Mouse (Mus musculus) hindbrain, embryonic 15.5 days (tissue): ENCODE results near the gene Dhrs7b. TPM values are rescaled to one million over a fixed set of nuclear protein-coding genes. Genes with fewer than 3 reads are reported as not detected.

ENCODE experiments used
- ATAC-seq: fragments of 200-750 bp; cut with Nextera tagmentation; 2 replicates; pipeline ENCODE4 v1.8.0; 2017; ENCODE audit warnings: low read depth, moderate number of reproducible peaks, moderate TSS enrichment; ENCODE audit not compliant: low FRiP score
- H3K27ac ChIP-seq: fragments of 300-500 bp; sonication (generic); replicated peaks from 2 replicates; pipeline ENCODE4 v1.5.1; 2015; ENCODE audit warnings: mild to moderate bottlenecking, inconsistent platforms
- H3K27me3 ChIP-seq: fragments of 300-500 bp; sonication (generic); 2 replicates; pipeline ENCODE4 v1.6.1; 2015; ENCODE audit warnings: control low read depth, inconsistent platforms
- H3K36me3 ChIP-seq: fragments of 300-500 bp; sonication (generic); 2 replicates; pipeline ENCODE4 v1.6.1; 2015; ENCODE audit warnings: control low read depth, inconsistent platforms
- H3K4me1 ChIP-seq: fragments of 300-500 bp; sonication (generic); replicated peaks from 2 replicates; pipeline ENCODE4 v1.6.1; 2015; ENCODE audit warnings: control low read depth, inconsistent platforms
- H3K4me2 ChIP-seq: fragments of 300-500 bp; sonication (generic); 2 replicates; pipeline ENCODE4 v1.6.1; 2015; ENCODE audit warnings: moderate library complexity, mild to moderate bottlenecking, inconsistent platforms
- H3K4me3 ChIP-seq: fragments of 300-500 bp; sonication (generic); 2 replicates; pipeline ENCODE4 v1.5.1; 2015; ENCODE audit warnings: mild to moderate bottlenecking, inconsistent platforms
- H3K9ac ChIP-seq: fragments of 300-500 bp; sonication (generic); 2 replicates; pipeline ENCODE4 v1.6.1; 2015; ENCODE audit warnings: inconsistent platforms
- H3K9me3 ChIP-seq: fragments of 300-500 bp; sonication (generic); 2 replicates; pipeline ENCODE4 v1.6.1; 2016; ENCODE audit warnings: control low read depth, inconsistent platforms
- WGBS: fragments of 180-500 bp; shearing (Covaris S2); methylation state at CpG from one replicate; pipeline ENCODE4 v1.1.7; 2015; 5-methylcytosine and 5-hydroxymethylcytosine counted together
- polyA plus RNA-seq: library from polyadenylated mRNA; unstranded; fragments of >200 nt; fragmentation: Nextera tagmentation; extraction: Ambion mirVana; gene quantifications from 2 replicates; pipeline ENCODE4 v1.2.1, GENCODE M21; 2015

The Dhrs7b gene
- polyA plus RNA-seq, 1 experiment from 2014 or later = 35.0 TPM

- no peak overlapping the region for H3K9ac ChIP-seq
- no peak overlapping the region for H3K4me2 ChIP-seq
- no peaks in the 10 kb centered on the region for H3K9me3 ChIP-seq
- no peak overlapping the region for H3K27ac ChIP-seq
- no peak overlapping the region for H3K4me3 ChIP-seq
- peaks cover 21% of the 10 kb centered on the region for H3K36me3 ChIP-seq
- no peak for ATAC-seq
- no peaks in the 10 kb centered on the region for H3K4me1 ChIP-seq
- no peaks in the 10 kb centered on the region for H3K27me3 ChIP-seq
- WGBS = 92% methylated on average over 10 of the region's 10 CpGs
Measured at GRCm38 (mm10) chr11:60905407-60906120, 75.1 kb downstream of the Dhrs7b start.

- Histone ChIP-seq H3K27me3 (no peaks in the 10 kb centered on the region), H3K4me3 (no peak overlapping the region), H3K4me2 (no peak overlapping the region), H3K4me1 (peaks cover 5% of the 10 kb centered on the region), H3K27ac (no peak overlapping the region), H3K36me3 (peaks cover 21% of the 10 kb centered on the region), H3K9ac (no peak overlapping the region), H3K9me3 (no peaks in the 10 kb centered on the region)
- no peak for ATAC-seq
- WGBS = 96% methylated on average over 4 of the region's 4 CpGs
Measured at GRCm38 (mm10) chr11:60906449-60906848, 76.0 kb downstream of the Dhrs7b start.

- no peak overlapping the region for H3K9ac ChIP-seq
- H3K9me3 ChIP-seq = no peaks in the 10 kb centered on the region
- H3K4me3 ChIP-seq = no peak overlapping the region
- H3K27me3 ChIP-seq = no peaks in the 10 kb centered on the region
- H3K4me1 ChIP-seq = peaks cover 21% of the 10 kb centered on the region
- peaks cover 21% of the 10 kb centered on the region for H3K36me3 ChIP-seq
- WGBS = 66% methylated on average over 3 of the region's 3 CpGs
- no peak for ATAC-seq
- no peak overlapping the region for H3K27ac ChIP-seq
- no peak overlapping the region for H3K4me2 ChIP-seq
Measured at GRCm38 (mm10) chr11:60908073-60908472, 77.6 kb downstream of the Dhrs7b start.

- H3K9me3 ChIP-seq = no peaks in the 10 kb centered on the region
- no peak overlapping the region for H3K4me3 ChIP-seq
- H3K4me2 ChIP-seq = no peak overlapping the region
- peaks cover 12% of the 10 kb centered on the region for H3K36me3 ChIP-seq
- H3K9ac ChIP-seq = no peak overlapping the region
- ATAC-seq = no peak
- no peak overlapping the region for H3K27ac ChIP-seq
- no peaks in the 10 kb centered on the region for H3K27me3 ChIP-seq
- 75% methylated on average over 1 of the region's 1 CpGs for WGBS
- peaks cover 28% of the 10 kb centered on the region for H3K4me1 ChIP-seq
Measured at GRCm38 (mm10) chr11:60909626-60910025, 79.2 kb downstream of the Dhrs7b start.

Other genes starting within 250 kb of the Dhrs7b start
- 51.7 and 53.2 TPM in 2 replicates for gene Llgl1, start 130.9 kb upstream of the Dhrs7b start, polyA plus RNA-seq
- gene Flii, start 103.4 kb upstream of the Dhrs7b start, polyA plus RNA-seq = 72.7 and 77.5 TPM in 2 replicates
- 24.7 and 27.0 TPM in 2 replicates for gene Mief2, start 102.2 kb upstream of the Dhrs7b start, polyA plus RNA-seq
- gene Top3a, start 53.3 kb upstream of the Dhrs7b start, polyA plus RNA-seq = 7.9 and 8.9 TPM in 2 replicates
- 5.7 and 6.7 TPM in 2 replicates for gene Smcr8, start 53.1 kb upstream of the Dhrs7b start, polyA plus RNA-seq
- gene Shmt1, start 18.9 kb upstream of the Dhrs7b start, polyA plus RNA-seq = 10.0 TPM in 2 replicates
- 58.6 and 58.8 TPM in 2 replicates for gene Tmem11, start 48.6 kb downstream of the Dhrs7b start, polyA plus RNA-seq
- 30.8 and 32.9 TPM in 2 replicates for gene Natd1, start 84.1 kb downstream of the Dhrs7b start, polyA plus RNA-seq
- gene Map2k3, start 101.4 kb downstream of the Dhrs7b start, polyA plus RNA-seq = 31.5 and 31.8 TPM in 2 replicates
- gene Kcnj12, start 191.9 kb downstream of the Dhrs7b start, polyA plus RNA-seq = 4.9 and 5.2 TPM in 2 replicates